Mouse (Mus musculus) megakaryocyte-erythroid progenitor cell, adult 5-6 weeks (primary cell): ENCODE measurements at regions not wholly inside any gene's neighbourhood (a gene's known extent, or its start where the extent isn't known, plus 50 kb on each side); places are given as distances from the start of the nearest gene placed in this dataset.

Experiments used
- ATAC-seq: replicated peaks from 2 replicates; pipeline ENCODE4 v1.8.0; 2016; ENCODE audit warnings: mild to moderate bottlenecking, inconsistent platforms; ENCODE audit not compliant: severe bottlenecking, poor library complexity, low FRiP score, low TSS enrichment

DNA sequence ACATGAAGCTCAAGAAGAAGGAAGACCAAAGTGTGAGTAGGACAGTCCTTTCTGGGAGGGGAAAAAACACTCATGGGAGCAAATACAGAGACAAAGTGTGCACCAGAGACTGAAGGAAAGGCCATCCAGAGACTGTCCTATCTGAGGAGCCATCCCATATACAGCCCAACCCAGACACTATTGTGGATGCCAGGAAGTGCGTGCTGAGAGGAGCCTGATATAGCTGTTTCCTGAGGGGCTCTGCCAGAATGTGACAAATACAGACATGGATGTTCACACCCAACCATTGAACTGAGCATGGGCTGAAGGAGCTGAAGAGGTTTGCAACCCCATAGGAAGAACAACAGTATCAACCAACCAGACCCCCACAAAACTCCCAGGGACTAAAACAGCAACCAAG lies 281.9 kb upstream of the Gm21293 start:
- no peak for ATAC-seq

DNA sequence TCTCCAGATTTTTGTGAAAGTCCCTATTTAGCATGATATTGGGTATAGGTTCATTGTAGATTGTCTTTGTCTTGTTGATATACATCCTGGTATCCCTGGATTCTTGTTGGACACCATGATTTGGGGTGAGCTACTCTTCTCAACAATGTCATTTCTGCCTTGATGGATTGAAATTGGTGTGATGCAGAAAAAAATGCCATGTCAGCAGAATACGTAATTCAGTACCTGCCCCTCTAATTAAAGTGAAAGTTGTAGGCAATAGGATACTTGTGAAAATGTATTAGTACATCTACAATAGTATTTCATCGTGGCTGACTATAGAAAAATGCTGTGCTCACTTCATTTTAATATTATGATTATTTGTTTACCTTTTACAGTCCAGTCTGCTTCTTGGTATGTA lies 280.7 kb upstream of the Gm21293 start:
- ATAC-seq = no peak

DNA sequence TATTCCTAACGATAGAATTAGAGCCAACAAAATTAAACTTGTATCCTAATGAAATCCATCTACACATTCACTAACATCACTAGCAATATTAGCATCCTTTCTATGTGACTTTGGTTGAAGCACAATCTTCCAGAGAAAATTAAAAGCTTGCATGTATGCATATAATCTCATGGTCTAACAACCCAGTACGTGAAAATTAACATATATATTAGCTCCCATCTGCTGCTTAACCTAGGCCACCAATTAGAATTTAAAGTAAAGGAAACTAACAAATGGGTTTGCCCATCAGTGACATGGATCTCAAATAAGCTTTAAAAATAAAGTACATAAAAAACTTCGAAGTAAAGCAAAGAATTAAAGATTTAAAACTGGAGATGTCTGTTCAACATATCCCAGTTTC lies 278.9 kb upstream of the Gm21293 start:
- no peak for ATAC-seq

DNA sequence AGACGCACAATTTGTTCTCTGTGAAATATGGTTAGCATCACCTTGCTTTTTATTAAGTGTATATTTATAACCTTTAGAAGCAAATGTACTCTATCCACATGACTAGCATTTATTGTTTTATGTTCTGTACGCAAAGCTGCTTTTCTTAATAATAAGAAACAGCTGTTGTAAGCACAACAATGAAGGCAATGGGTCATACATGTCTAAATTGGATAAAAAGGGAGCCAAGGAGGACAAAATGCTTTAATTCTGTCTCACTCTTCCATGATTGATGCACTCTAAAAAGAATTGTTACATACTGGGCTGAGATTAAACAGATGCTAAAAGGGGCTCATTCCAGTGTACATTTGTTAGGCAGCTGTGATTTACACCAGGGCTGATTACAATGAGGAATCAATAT lies 232.7 kb upstream of the Gm21293 start:
- ATAC-seq = no peak

DNA sequence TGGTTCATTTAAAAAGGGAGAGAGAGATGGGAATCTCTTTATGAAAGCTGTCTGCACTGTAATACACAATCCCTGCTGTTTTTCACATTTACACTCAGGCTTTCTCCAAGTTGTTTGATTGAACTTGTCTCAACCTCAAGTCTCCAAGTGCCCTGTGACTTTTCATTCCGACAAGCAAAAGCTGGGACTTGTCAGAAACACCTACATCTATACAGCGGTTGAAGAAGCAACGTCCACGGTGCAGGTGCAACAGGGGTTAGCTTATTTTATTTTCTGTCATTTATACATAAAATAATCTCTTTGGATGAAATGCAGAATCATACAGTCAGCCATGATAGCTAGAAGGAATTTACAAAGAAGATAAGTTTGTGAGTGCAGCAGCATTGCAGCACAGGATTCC lies 184.6 kb upstream of the Gm21293 start:
- ATAC-seq = no peak

DNA sequence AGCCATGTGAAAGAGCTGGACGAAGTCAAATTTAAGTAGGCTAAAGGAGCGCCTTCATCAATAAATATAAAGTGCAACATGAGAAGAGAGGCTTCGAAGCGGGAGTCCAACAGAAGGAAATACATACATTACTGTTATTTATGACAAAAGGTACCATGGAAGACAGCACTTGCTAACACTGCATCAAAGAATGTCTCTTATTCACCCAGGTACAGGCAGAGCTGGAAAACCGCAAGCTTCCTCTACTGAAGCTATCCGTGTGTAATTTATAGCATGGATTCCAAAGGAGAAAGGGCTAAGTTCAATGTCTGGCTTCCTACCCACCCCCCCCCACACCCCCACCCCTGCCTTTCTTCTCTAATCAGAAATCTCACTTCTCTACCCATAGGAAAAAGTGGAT lies 166.7 kb upstream of the Gm21293 start:
- ATAC-seq = no peak

DNA sequence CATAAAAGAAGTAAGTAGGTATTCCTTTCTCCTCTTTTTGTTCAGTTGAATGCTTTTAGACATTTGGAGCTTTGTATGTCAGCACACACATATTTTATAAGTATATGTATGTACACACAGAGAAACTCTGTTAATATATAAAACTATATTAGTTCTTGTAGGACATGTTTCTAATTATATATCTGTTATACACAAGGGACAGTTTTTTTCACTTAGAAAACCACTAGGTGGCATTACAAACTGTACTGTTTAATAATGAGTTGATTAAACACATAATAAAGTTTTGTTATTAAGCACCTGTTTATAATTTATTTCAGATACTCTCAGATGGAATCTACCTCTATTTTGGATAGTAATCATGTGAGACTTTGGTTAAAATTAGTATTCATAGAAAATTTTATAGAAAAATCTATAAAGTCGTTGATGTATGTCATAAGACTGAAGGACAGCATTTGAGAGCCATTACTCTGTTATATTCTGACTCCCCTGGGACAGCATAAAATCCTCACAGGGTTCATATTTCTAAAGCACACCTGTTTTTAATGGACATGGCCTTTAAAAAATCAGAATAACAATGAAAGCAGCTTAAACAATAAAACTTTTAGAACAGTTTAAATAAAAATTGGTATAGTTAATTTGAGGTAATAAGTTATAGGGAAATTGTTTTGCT lies 158.4 kb upstream of the Gm21293 start:
- ATAC-seq = no peak

DNA sequence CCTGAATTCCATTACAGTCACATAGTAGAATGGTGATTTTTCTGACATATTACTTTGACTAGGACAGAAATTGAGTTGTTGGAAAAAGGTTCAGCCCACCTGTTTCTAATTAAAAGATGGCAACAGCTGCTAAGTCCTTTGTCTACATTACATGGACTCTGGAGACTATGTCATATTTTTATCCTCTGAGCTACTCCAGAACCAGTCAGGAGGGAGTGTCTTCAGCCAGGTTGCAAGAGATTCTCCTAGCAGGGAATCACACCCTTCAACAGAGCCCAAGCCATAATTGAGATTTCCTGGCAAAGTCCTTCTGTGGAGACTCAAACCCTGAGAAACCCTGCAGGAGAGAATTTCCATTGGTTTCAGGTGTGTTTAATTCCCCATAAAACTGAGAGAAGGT lies 123.2 kb upstream of the Gm21293 start:
- ATAC-seq = no peak

DNA sequence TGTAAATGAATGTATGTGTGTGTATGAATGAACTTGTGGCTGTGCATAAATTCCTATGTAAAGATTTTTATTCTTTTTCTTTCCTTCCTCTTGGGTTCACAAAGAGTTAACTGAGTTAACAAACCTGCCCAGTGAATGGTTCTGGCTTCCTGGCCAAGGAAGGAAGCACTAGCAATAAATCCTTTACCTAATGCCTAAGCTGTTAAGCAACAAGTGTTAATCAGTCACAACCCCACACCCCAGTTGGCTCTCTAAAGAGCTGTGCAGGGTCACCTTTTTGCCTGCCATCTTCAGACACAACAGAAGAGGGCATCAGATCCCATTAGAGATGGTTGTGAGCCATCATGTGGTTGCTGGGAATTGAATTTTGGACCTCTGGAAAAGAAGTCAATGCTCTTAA lies 121.2 kb upstream of the Gm21293 start:
- no peak for ATAC-seq

DNA sequence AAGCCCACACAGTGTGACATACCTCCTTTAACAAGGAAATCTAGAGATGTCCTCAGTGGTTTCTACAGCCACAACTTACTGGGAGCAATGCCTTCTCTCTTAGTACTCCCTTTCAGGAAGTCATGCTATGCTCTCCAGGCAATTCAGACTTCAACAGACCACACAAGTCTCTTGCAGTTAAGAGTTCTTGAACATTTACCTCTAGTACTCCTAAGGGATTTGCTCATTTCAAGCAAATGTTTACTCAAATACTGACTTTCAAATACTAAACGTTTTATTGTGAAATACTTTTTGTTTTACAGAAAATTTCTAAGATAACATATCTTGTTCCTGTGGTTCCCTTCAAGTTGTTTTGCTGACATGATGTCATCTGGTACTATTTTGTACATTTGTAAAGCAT lies 114.6 kb upstream of the Gm21293 start:
- no peak for ATAC-seq

DNA sequence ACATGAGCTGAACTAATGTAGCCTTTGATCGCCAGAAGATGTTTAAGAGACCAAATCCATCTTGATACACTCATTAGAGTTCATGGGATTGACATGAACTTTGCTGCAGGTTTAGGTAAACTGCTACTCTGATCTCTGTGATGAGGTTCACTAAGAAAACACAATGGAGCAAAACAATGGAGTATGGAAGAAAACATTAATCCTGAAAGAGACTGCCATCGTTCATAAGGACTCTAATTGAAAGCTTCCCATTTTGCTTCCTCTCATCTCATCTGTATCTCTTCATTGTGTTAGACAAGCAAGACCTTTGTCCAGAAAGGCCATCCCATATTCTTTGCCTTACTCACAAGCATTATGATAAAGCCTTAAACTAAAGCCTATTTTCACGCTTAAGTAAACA lies 110.0 kb upstream of the Gm21293 start:
- no peak for ATAC-seq

DNA sequence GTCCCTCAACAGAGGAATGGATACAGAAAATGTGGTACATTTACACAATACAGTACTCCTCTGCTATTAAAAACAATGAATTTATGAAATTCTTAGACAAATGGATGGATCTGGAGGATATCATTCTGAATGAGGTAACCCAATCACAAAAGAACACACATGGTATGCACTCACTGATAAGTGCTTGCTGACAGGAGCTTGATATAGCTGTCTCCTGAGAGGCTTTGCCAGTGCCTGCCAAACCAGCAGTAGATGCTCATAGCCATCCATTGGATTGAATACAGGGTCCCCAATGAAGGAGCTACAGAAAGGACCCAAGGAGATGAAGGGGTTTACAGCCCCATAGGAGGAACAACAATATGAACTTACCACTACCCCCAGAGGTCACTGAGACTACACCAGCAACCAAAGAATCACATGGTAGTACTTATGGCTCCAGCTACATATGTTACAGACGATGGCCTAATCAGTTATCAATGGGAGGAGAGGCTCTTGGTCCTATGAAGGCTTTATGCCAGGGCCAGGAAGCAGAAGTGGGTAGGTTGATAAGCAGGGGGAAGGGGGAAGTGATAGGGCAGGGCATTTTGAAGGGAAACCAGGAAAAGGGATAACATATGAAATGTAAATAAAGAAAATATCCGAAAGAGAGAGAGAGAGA lies 100.9 kb upstream of the Gm21293 start:
- peak; percentile 67 for ATAC-seq

DNA sequence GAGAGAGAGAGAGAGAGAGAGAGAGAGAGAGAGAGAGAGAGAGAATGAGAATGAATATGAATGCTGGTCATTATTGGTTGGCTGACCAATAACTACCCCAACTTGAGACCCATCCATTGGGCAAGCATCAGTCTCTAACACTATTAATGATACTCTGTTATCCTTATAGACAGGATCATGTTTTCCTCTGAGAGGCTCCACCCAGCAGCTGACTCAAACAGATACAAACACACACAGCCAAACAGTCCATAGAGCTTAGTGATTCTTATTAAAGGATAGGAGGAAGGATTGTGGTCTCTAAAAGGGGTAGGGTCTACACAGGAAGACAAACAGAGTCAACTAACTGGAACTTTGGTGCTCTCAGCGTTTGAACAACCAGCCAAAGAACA lies 100.4 kb upstream of the Gm21293 start:
- 0 out of 2 replicates have a peak, but pooled peaks have one; percentile 46 for ATAC-seq

DNA sequence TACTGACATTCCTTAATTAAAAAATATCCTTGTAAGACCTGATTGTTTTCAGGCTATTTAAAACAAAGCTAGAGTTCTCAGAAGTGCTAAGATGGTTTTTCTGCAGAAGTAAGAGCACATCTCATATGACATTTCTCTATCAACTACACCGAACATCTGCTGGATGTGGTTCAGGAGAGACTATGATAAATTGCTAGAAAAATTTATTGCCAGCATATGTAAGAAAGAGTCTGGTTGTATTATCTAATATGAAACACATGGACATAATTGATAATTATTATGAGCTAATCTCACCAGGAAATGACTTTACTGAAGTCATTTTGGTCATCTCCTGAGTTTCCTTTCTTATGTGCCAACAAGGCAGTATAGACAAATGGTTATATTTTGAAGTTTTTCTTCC lies 99.2 kb upstream of the Gm21293 start:
- peak; percentile 80 for ATAC-seq
